14 mouse cellular contexts compared by ENCODE assay signal in the genomic region with DNA sequence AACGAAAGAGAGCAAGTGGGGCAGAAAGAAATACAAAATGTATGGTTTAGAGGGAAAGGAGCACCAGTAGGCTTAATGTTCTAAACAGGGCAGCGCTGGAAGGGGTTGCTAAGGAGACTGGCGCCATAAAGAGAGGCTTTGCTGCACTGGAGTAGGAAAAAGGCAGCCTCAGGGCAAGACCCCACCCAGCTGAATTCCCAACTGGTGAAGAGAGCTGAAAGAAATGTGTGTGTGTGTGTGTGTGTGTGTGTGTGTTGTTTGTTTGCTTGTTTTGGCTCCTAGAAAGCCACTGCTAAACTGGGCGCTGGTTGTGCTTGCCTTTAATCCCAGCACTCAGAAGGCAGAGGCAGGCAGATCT.
DNase-seq lines count a peak whose midpoint lies in the region; ATAC-seq and TF ChIP-seq lines count a peak whose summit lies in the region.
"Had no signal": no experiment of that assay in that cellular context is flagged by ENCODE, and none has a peak within 500 bp of the region (broad histone marks: within the 10 kb centered on the region; RNA-seq: fewer than 3 reads in every experiment).

No protein-coding gene starts in this region.

- intact Hi-C loops in heart, postnatal 14 days (cut with DNase I) = no loop called here

- H3K4me2 ChIP-seq in kidney, embryonic 15.5 days = no peak overlapping the region
- no peak overlapping the region for H3K4me2 ChIP-seq in limb, embryonic 13.5 days (replicated peaks)
- H3K4me2 ChIP-seq: lung, embryonic 14.5 days had no signal

- WGBS in heart, embryonic 10.5 days = 89% methylated on average over 4 of the region's 4 CpGs
- WGBS in kidney, embryonic 15.5 days = 72% methylated on average over 4 of the region's 4 CpGs
- WGBS in kidney, adult 2 months = 75% methylated on average over 4 of the region's 4 CpGs
- WGBS in limb, embryonic 13.5 days = 58% methylated on average over 4 of the region's 4 CpGs

- ATAC-seq in kidney, embryonic 15.5 days (replicated peaks; ENCODE audit: low FRiP score) = no peak
- no peak for ATAC-seq in limb, embryonic 13.5 days (ENCODE audit: low FRiP score, low read depth)

- H3K9me3 ChIP-seq in heart, embryonic 10.5 days = no peaks in the 10 kb centered on the region
- no peaks in the 10 kb centered on the region for H3K9me3 ChIP-seq in kidney, embryonic 15.5 days (replicated peaks)
- H3K9me3 ChIP-seq in limb, embryonic 13.5 days = no peaks in the 10 kb centered on the region

- peaks cover 12% of the 10 kb centered on the region; the same call in 1 of the 2 replicates for H3K4me1 ChIP-seq in heart, embryonic 10.5 days
- 0 out of 2 replicates have a peak, but pooled peaks cover 8% of the 10 kb centered on the region for H3K4me1 ChIP-seq in kidney, embryonic 15.5 days
- H3K4me1 ChIP-seq in kidney, adult 2 months (ENCODE audit: control insufficient read depth, insufficient read depth, low read length) = no peaks in the 10 kb centered on the region
- H3K4me1 ChIP-seq in bone marrow macrophage, adult 2 months (ENCODE audit: control insufficient read depth, insufficient read depth, low read length) = peaks cover 23% of the 10 kb centered on the region
- peaks cover 40% of the 10 kb centered on the region for H3K4me1 ChIP-seq in limb, embryonic 13.5 days

- peaks cover 35% of the 10 kb centered on the region for H3K36me3 ChIP-seq in heart, embryonic 10.5 days
- no peaks in the 10 kb centered on the region for H3K36me3 ChIP-seq in kidney, embryonic 15.5 days
- no peaks in the 10 kb centered on the region for H3K36me3 ChIP-seq in kidney, adult 2 months (ENCODE audit: control insufficient read depth, insufficient read depth, low read length)
- H3K36me3 ChIP-seq in limb, embryonic 13.5 days = no peaks in the 10 kb centered on the region

- 0 out of 2 replicates have a peak, but pooled peaks cover 3% of the 10 kb centered on the region for H3K27me3 ChIP-seq in heart, embryonic 10.5 days (ENCODE audit: insufficient read depth, poor library complexity, severe bottlenecking)
- no peaks in the 10 kb centered on the region for H3K27me3 ChIP-seq in kidney, embryonic 15.5 days
- H3K27me3 ChIP-seq in kidney, adult 2 months (replicated peaks; ENCODE audit: control insufficient read depth, insufficient read depth, low read length) = no peaks in the 10 kb centered on the region
- no peaks in the 10 kb centered on the region for H3K27me3 ChIP-seq in limb, embryonic 13.5 days

- no peak for TF ChIP-seq POLR2A in kidney, adult 2 months (IDR thresholded peaks at IDR 0.05; ENCODE audit: low read depth, low read length)
- TF ChIP-seq POLR2A in bone marrow macrophage, adult 2 months (IDR thresholded peaks at IDR 0.05; ENCODE audit: borderline replicate concordance, low read depth, low read length) = no peak

- no peak overlapping the region for H3K9ac ChIP-seq in kidney, embryonic 15.5 days
- H3K9ac ChIP-seq in limb, embryonic 13.5 days = no peak overlapping the region
- H3K9ac ChIP-seq: lung, embryonic 14.5 days had no signal

- H3K4me3 ChIP-seq in heart, embryonic 10.5 days = no peak overlapping the region
- H3K4me3 ChIP-seq in kidney, embryonic 15.5 days (replicated peaks) = no peak overlapping the region
- no peak overlapping the region for H3K4me3 ChIP-seq in kidney, adult 2 months (ENCODE audit: insufficient read depth, low read depth, low read length)
- peak overlapping the region; percentile 3 for H3K4me3 ChIP-seq in bone marrow macrophage, adult 2 months (ENCODE audit: insufficient read depth, low read length)
- no peak overlapping the region for H3K4me3 ChIP-seq in limb, embryonic 13.5 days

- no peak for DNase-seq in heart, embryonic 10.5 days (ENCODE audit: low spot score)
- DNase-seq in heart, postnatal 14 days = no peak
- DNase-seq in kidney, adult 2 months = no peak
- DNase-seq in ovary, postnatal 14 days (ENCODE audit: low spot score) = no peak
- no peak for DNase-seq in B cell, adult 2 months
- DNase-seq: adrenal gland, postnatal 10 days; cerebellum, adult 9-10 months; liver; spleen, adult 18-20 months; thymus, postnatal 25 days had no signal

- no peak for TF ChIP-seq CTCF in kidney, adult 2 months (conservative IDR thresholded peaks at IDR 0.05; ENCODE audit: insufficient read depth, insufficient read length, low read depth, low read length)
- TF ChIP-seq CTCF in bone marrow macrophage, adult 2 months (IDR thresholded peaks at IDR 0.05; ENCODE audit: low read depth, low read length) = no peak

- 0 out of 2 replicates have a peak overlapping the region, but pooled peaks have one; percentile 8 for H3K27ac ChIP-seq in heart, embryonic 10.5 days
- H3K27ac ChIP-seq in kidney, embryonic 15.5 days = peak overlapping the region; percentile 45; the same call in 1 of the 2 replicates
- no peak overlapping the region for H3K27ac ChIP-seq in kidney, adult 2 months (ENCODE audit: insufficient read depth, low read depth, low read length)
- peak overlapping the region; percentile 99 for H3K27ac ChIP-seq in bone marrow macrophage, adult 2 months (ENCODE audit: insufficient read depth, low read depth, low read length)
- H3K27ac ChIP-seq in limb, embryonic 13.5 days = peak overlapping the region; percentile 76
